Mouse (Mus musculus) E14TG2a.4 (cell line): ENCODE data around the gene Ctnnbip1.

Experiments used
- CTCF ChIP-seq: conservative IDR thresholded peaks from 2 replicates; pipeline ENCODE4 v1.5.1; 2014; ENCODE audit warnings: low read length
- NANOG ChIP-seq: IDR thresholded peaks from 2 replicates; pipeline ENCODE4 v1.6.1; 2014; ENCODE audit warnings: borderline replicate concordance, low read length, mixed read lengths
- POU5F1 ChIP-seq: IDR thresholded peaks from 2 replicates; pipeline ENCODE4 v1.6.1; 2014; ENCODE audit warnings: low read length, borderline replicate concordance

DNA sequence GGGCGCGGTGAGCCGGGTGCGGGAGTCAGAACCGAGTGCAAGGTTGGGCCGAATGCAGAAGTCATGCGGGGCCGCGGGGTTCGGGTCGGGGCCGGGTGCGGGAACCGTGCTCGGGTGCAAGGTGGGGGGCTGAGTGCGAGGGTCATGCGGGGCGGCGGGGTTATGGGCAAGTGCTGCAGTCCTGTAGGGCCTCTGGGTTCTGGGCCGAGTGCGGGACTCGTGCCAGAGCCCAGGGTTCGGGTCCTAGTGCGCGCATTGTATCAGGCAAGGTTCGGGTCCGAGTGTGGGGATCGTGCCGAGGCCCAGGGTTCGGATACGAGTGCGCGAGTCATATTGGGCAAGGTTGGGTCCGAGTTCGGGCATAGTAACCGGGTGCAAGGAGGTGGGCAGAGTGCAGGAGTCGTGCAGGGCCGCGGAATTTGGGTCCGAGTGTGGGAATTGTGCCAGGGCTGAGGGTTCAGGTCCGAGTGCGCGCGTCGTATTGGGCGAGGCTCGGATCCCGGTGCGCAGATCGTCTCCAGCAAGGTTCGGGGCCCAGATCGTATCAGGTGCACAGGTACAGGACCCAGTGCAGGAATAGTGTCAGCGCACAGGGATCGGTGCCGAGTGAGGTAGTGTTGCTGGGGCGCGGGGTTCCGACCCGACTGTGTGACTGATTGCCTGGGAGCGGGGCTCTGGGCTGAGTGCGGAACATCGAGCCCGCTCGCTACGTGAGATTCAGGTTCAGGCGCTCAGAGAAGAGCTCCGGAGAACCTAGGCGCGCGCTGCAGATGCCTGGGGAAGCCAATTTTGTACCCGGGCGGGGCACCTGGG lies 69.0 kb downstream of the Ctnnbip1 start:
- TF ChIP-seq CTCF (no peak), NANOG (no peak), POU5F1 (no peak)
